In the genomic region with DNA sequence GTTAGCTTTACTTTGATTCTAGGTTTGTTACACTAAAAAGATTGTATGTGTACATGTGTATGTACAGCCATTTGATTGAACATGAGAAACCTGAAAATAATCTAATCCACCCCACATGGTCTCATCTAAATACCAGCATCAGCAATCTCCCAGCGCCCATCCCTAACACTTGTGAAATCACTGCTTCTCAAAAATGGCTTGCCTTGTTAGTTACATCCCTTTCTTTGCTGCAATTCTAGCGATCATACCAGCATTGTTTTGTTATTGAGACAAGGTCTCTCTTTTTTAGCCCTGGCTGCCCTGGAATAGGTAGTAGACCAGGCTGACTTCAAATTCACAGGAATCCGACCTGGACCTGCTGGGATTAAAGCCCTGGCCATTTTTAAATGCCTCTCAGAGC, we compare ENCODE assay signal across 8 mouse cellular contexts. TPM values are rescaled to one million over a fixed set of nuclear protein-coding genes. Genes with fewer than 3 reads are reported as not detected.
DNase-seq lines count a peak whose midpoint lies in the region; ATAC-seq and TF ChIP-seq lines count a peak whose summit lies in the region.

No protein-coding gene starts in this region.

- in situ Hi-C loops in CH12.LX (cut with MboI; ENCODE audit: low pct_ligation_motif_present, low pct_unique_long_range_greater_than_20kb, low sequenced_read_pairs): no loop called here

- no peak for TF ChIP-seq CTCF in CH12.LX (conservative IDR thresholded peaks at IDR 0.05 in 1 of 2, IDR thresholded peaks at IDR 0.05 in 1 of 2; ENCODE audit: low read depth in 2 of 2, low read length in 2 of 2)
- no peak for TF ChIP-seq CTCF in lung, postnatal 0 days (IDR thresholded peaks at IDR 0.05)

- peak overlapping the region; percentile 60 for H3K4me2 ChIP-seq in CH12.LX (ENCODE audit: insufficient read depth, low read depth, poor library complexity, severe bottlenecking)
- peak overlapping the region; percentile 53 for H3K4me2 ChIP-seq in lung, postnatal 0 days (replicated peaks; ENCODE audit: low read depth, low read length)

- 12% methylated on average over 3 of the region's 3 CpGs for whole genome bisulfite sequencing in lung, postnatal 0 days

- DNase-seq in cerebellum, postnatal 14 days: peak; percentile 24 to 50
- no peak for DNase-seq in CH12.LX (ENCODE audit: extremely low read depth)
- DNase-seq in heart, postnatal 4 days: peak; percentile 16
- peak; percentile 65 for DNase-seq in lung, postnatal 0 days (ENCODE audit: low spot score)
- no peak for DNase-seq in thymus, postnatal 14 days
- no peak for DNase-seq in gastrocnemius, adult 18-20 months (ENCODE audit: low spot score)
- DNase-seq in embryo, embryonic 11 days: no peak

- no peak for ATAC-seq in cerebellum, adult (ENCODE audit: insufficient number of reproducible peaks, low FRiP score, low TSS enrichment)
- no peak for ATAC-seq in lung, postnatal 0 days

- no peak for TF ChIP-seq POLR2A in CH12.LX (IDR thresholded peaks at IDR 0.05; ENCODE audit: low read depth, low read length)

- H3K9me3 ChIP-seq in CH12.LX (replicated peaks; ENCODE audit: low read length): no peaks in the 10 kb centered on the region
- H3K9me3 ChIP-seq in lung, postnatal 0 days (ENCODE audit: low read length): no peaks in the 10 kb centered on the region

- H3K27ac ChIP-seq in CH12.LX (ENCODE audit: insufficient read depth, low read depth): peak overlapping the region; percentile 68; the same call in 1 of the 2 replicates
- peak overlapping the region; percentile 97 for H3K27ac ChIP-seq in lung, postnatal 0 days (ENCODE audit: low read length)

- TF ChIP-seq EP300 in CH12.LX (IDR thresholded peaks at IDR 0.05; ENCODE audit: low read length): no peak
- no peak for TF ChIP-seq EP300 in lung, postnatal 0 days (IDR thresholded peaks at IDR 0.05)

- TF ChIP-seq RAD21 in CH12.LX (IDR thresholded peaks at IDR 0.05; ENCODE audit: low read depth, low read length): no peak

- H3K27me3 ChIP-seq in CH12.LX (replicated peaks): no peaks in the 10 kb centered on the region
- H3K27me3 ChIP-seq in lung, postnatal 0 days (replicated peaks; ENCODE audit: insufficient read depth, low read length): no peaks in the 10 kb centered on the region

- peaks cover 0 to 31% of the 10 kb centered on the region in 2 experiments; a peak in 2 of 4 replicates for H3K4me1 ChIP-seq in CH12.LX (ENCODE audit: control insufficient read depth in 1 of 2, insufficient read depth in 2 of 2)
- no peaks in the 10 kb centered on the region for H3K4me1 ChIP-seq in lung, postnatal 0 days (ENCODE audit: insufficient read depth, low read depth, low read length)

- H3K4me3 ChIP-seq in CH12.LX (replicated peaks in 1 of 3; ENCODE audit: low read depth in 2 of 3, low read length in 2 of 3, poor library complexity in 1 of 3): peak overlapping the region; percentile 73 to 77 (median 74)
- peak overlapping the region; percentile 37 for H3K4me3 ChIP-seq in lung, postnatal 0 days (ENCODE audit: low read depth, low read length)

- H3K79me2 ChIP-seq in CH12.LX (replicated peaks; ENCODE audit: control insufficient read depth, extremely low read depth, insufficient read depth, poor library complexity, severe bottlenecking): peaks cover 30% of the 10 kb centered on the region

- peaks cover 29% of the 10 kb centered on the region in 2 experiments for H3K36me3 ChIP-seq in CH12.LX (replicated peaks in 1 of 2; ENCODE audit: control insufficient read depth in 1 of 2, insufficient read depth in 1 of 2, low read length in 1 of 2)
- peaks cover 16% of the 10 kb centered on the region for H3K36me3 ChIP-seq in lung, postnatal 0 days (ENCODE audit: insufficient read depth, low read length)

- dilution Hi-C loops in CH12.LX (cut with MboI; ENCODE audit: extremely low pct_ligation_motif_present, extremely low pct_unique_long_range_greater_than_20kb, low sequenced_read_pairs): no loop called here

- peak overlapping the region; percentile 79 for H3K9ac ChIP-seq in CH12.LX (ENCODE audit: insufficient read depth, low read depth)
- peak overlapping the region; percentile 46 for H3K9ac ChIP-seq in lung, postnatal 0 days (replicated peaks; ENCODE audit: low read depth)

TF ChIP-seq in CH12.LX, 34 proteins besides CTCF, POLR2A, EP300 and RAD21:
- TF ChIP-seq MXI1 (IDR thresholded peaks at IDR 0.05; ENCODE audit: low read depth, low read length): no peak
- no peak for TF ChIP-seq POLR2AphosphoS2 (IDR thresholded peaks at IDR 0.05; ENCODE audit: low read depth, low read length)
- TF ChIP-seq UBTF (IDR thresholded peaks at IDR 0.05; ENCODE audit: low read depth, low read length): no peak
- no peak for TF ChIP-seq JUND (conservative IDR thresholded peaks at IDR 0.05; ENCODE audit: low read depth, low read length)
- no peak for TF ChIP-seq JUN (IDR thresholded peaks at IDR 0.05; ENCODE audit: insufficient read depth, low read depth, low read length)

RNA-seq across cellular contexts. Expression of a gene that starts 6.6 kb away (rescaled TPM):
- total RNA-seq in CH12.LX (2012; rRNA removed) (14,448 and 18,409 TPM in 2 replicates), CH12.LX (2014; rRNA removed) (21,026 and 21,314 TPM in 2 replicates)
- 11,979 and 12,362 TPM in 2 replicates for polyA plus RNA-seq in CH12.LX (2012; ENCODE audit: insufficient read length, low read depth)
- 1,000 to 10,000 TPM; 4,503 to 4,597 TPM for total RNA-seq in heart, postnatal 4 days (2021)
- 2,930 and 3,003 TPM in 2 replicates for polyA plus RNA-seq in lung, postnatal 0 days (2015; fragmentation: Nextera tagmentation; extraction: Ambion mirVana)
- 100 to 1,000 TPM; 424 to 467 TPM for total RNA-seq in gastrocnemius, adult 18-20 months (2021)

RNA-seq across cellular contexts. Expression of a gene that starts 33.8 kb away (rescaled TPM):
- total RNA-seq in CH12.LX (2012; rRNA removed) (0.46 and 0.55 TPM in 2 replicates), CH12.LX (2014; rRNA removed) (not detected in 2 replicates)
- not detected in 2 replicates for polyA plus RNA-seq in CH12.LX (2012; ENCODE audit: insufficient read length, low read depth)
- not detected for total RNA-seq in heart, postnatal 4 days (2021)
- 0.80 and 0.88 TPM in 2 replicates for polyA plus RNA-seq in lung, postnatal 0 days (2015; fragmentation: Nextera tagmentation; extraction: Ambion mirVana)
- total RNA-seq in gastrocnemius, adult 18-20 months (2021): not detected

RNA-seq across cellular contexts. Expression of a gene that starts 34.4 kb away (rescaled TPM):
- total RNA-seq in CH12.LX (2012; rRNA removed) (21.5 and 22.9 TPM in 2 replicates), CH12.LX (2014; rRNA removed) (21.5 and 22.5 TPM in 2 replicates)
- polyA plus RNA-seq in CH12.LX (2012; ENCODE audit: insufficient read length, low read depth): 13.8 and 14.2 TPM in 2 replicates
- total RNA-seq in heart, postnatal 4 days (2021): 10 to 100 TPM; 20.3 to 20.4 TPM
- polyA plus RNA-seq in lung, postnatal 0 days (2015; fragmentation: Nextera tagmentation; extraction: Ambion mirVana): 11.2 and 12.2 TPM in 2 replicates
- 10 to 100 TPM; 18.1 to 18.3 TPM for total RNA-seq in gastrocnemius, adult 18-20 months (2021)

RNA-seq across cellular contexts. Expression of a gene that starts 39.3 kb away (rescaled TPM):
- total RNA-seq in CH12.LX (2012; rRNA removed) (not detected in 2 replicates), CH12.LX (2014; rRNA removed) (not detected in 2 replicates)
- not detected in 2 replicates for polyA plus RNA-seq in CH12.LX (2012; ENCODE audit: insufficient read length, low read depth)
- total RNA-seq in heart, postnatal 4 days (2021): 1 to 10 TPM; 1.7 to 2.0 TPM
- polyA plus RNA-seq in lung, postnatal 0 days (2015; fragmentation: Nextera tagmentation; extraction: Ambion mirVana): 0.86 TPM in 2 replicates
- total RNA-seq in gastrocnemius, adult 18-20 months (2021): under 1 TPM; 0.11 to 0.14 TPM

Comparison
In these comparisons a context has a peak if more than half of its experiments do, and no peak if none do; other contexts are left out.
1. DNase-seq: peak in cerebellum, postnatal 14 days (2 of 2), heart, postnatal 4 days (single experiment) and lung, postnatal 0 days (single experiment); none in CH12.LX (single experiment), thymus, postnatal 14 days (single experiment), gastrocnemius, adult 18-20 months (single experiment) and embryo, embryonic 11 days (single experiment).
2. RNA of a gene that starts 6.6 kb away (total RNA-seq): 14,448 to 21,314 TPM in CH12.LX and 4,503 to 4,597 TPM in heart, postnatal 4 days; 424 to 467 TPM in gastrocnemius, adult 18-20 months; every median in the first group is over 4 times any median in the second.